Mouse (Mus musculus) lung, adult 2 months (tissue): ENCODE measurements at regions not wholly inside any gene's neighbourhood (a gene's known extent, or its start where the extent isn't known, plus 50 kb on each side); places are given as distances from the start of the nearest gene placed in this dataset.

ENCODE experiments used
- CTCF ChIP-seq: fragments of 200-500 bp; IDR thresholded peaks from 2 replicates; pipeline ENCODE4 v1.5.1; 2011; ENCODE audit warnings: mild to moderate bottlenecking, low read length, control low read depth; ENCODE audit not compliant: insufficient read depth
- POLR2A ChIP-seq: fragments of 200-500 bp; IDR thresholded peaks from 2 replicates; pipeline ENCODE4 v1.6.1; 2011; ENCODE audit warnings: low read depth, mild to moderate bottlenecking, control low read depth, low read length, borderline replicate concordance; ENCODE audit errors: extremely low read depth

DNA sequence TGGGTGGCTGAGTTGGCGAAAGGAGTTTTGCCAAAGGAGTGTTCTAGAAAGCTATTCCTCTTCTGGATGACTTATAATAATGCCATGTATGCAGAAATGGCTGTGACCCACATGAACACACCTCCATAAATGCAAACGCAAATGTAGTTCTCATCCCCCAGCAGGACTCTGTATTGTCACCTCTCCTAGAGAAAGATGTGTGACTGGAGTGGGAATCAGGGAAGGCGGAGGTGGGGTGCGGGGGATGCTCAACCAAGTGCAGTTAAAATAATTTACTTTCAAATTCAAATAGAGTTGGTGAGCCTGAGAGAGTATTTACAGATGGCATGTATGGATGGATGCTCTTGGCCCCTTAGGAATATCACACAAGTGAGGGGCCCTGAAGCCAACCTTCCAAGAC, 55.7 kb upstream of the Atp1a1 start:
- TF ChIP-seq CTCF (no peak), POLR2A (no peak)
